Mouse (Mus musculus): ENCODE data around the gene Arhgef40.
"Not testable (repeated sequence)": the region's sequence is repeated elsewhere in the genome, so short reads cannot be mapped to it uniquely, and the experiment has no call there.

Gene Arhgef40

DNA sequence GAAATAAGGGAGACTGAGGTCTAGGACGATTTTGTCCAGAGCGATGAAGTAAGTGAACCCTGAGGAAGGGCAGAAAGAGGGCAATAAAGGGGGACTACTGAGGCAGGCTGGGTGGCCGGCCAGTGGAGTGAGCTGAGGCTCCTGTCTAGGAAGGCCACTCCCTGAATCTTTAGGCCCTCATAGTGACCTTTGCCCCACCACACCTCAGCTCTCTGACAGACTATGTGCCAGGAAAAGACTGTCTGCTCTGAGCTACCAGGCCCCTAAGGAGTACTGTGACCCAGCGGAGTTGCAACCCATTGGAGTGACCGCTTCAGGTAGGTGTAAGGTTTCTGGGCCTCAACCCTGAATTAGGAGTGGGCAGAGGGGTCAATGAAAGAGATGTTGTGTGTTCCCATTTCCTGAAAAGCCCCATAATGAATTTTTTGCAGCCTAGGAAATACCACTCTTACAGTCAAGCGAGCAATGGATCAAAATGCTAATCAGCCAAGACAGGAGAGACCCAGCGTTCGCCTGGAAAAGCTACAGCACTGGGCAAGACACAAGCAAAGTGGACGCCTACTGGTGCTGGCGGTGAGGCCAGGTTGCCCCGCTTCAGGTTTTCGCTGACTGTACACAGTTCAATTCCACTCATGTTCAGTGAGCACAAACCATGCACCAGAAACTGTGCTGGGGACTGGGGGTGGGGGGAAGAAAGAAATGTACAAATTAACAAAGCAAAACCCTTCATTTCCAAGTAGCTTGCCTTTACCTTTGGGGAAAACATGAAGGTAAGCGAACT is 32.3 kb downstream of the Arhgef40 start:
- no peak for ATAC-seq (ENCODE audit: insufficient number of reproducible peaks, low FRiP score, low TSS enrichment)

DNA sequence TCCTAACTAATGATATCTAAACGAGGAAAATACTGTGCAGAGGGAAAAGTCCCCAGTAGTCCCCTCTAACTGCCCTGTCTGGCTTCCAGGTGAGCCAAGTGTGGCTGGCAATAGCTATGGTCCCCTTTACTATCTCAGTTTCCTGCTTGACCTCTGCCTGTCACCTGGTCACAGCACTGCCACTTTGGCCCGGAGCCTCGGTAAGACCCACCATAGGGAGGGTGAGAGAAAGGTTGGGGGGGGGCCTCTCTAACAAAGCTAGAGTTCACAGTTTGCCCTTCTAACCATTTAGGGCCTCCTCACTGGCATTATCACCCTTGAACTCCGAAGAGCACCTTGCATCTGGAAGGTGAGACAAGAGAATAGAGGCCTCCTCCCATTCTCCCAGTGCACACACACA is 33.1 kb downstream of the Arhgef40 start:
- ATAC-seq (ENCODE audit: insufficient number of reproducible peaks, low FRiP score, low TSS enrichment) = no peak

DNA sequence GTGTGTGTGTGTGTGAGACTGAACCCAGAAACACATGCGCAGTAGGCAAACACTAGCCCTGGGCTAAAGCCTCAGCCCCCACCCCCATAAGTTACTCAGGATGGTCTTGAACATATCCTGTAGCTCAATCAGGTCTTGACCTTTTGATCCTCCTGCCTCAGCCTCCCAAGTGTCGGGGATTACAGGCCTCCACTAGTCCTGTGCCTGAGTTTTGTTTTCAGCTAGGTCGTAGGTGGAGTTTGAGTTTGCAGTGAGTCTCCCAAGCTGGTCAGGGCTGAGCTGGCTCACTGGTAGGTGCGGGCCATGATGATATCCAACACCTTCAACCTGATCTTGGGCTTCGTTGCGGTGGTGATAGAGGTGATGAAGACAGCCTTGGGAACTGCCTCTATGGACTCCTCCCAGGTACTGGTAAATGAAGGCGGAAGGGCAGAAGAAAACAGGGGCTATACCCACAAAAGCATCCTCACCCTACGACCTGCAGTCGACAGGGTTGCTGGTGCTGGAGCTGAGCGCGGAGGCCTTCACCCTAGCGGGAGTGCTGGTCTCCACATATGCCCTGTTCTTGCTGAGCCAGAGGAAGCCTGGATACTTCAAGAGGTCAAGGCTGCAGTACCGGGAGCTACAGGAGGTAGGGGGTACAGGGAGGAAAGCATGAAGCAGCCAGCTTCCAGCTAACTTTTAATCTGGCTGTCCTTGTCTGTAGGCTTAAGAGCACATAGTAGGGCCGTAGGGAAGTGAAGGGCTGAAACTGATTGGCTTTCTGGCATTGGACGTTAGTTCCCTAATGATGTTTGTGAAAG is 33.9 kb downstream of the Arhgef40 start:
- ATAC-seq (ENCODE audit: insufficient number of reproducible peaks, low FRiP score, low TSS enrichment) = no peak

DNA sequence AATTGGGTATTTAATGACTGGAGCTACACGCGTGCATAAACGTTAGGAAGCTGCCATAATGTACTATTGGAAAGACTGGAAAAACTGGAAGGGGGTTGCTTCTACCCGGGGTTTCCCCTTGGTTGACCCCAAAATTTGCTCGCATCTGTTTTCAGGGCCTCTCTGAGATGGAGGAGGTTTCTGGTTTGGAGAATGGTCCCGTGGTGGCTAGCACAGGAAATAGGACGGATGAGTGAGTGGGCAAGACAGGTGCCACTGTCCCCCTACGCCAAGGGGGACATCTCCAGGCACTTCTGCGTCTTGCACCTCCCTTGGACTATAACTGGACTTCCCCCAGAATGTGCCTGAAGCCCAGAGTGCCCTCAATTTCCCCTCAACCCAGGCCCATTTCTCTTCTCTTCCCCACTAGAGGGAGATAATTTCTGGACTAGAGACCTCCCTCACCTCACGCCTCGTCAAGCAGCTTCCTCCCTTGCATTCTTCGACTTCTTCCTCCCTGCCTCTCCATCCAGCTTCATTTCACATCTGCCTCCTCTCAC is 34.6 kb downstream of the Arhgef40 start:
- peak; percentile 13; the same call in 1 of the 2 replicates for ATAC-seq (ENCODE audit: insufficient number of reproducible peaks, low FRiP score, low TSS enrichment)

DNA sequence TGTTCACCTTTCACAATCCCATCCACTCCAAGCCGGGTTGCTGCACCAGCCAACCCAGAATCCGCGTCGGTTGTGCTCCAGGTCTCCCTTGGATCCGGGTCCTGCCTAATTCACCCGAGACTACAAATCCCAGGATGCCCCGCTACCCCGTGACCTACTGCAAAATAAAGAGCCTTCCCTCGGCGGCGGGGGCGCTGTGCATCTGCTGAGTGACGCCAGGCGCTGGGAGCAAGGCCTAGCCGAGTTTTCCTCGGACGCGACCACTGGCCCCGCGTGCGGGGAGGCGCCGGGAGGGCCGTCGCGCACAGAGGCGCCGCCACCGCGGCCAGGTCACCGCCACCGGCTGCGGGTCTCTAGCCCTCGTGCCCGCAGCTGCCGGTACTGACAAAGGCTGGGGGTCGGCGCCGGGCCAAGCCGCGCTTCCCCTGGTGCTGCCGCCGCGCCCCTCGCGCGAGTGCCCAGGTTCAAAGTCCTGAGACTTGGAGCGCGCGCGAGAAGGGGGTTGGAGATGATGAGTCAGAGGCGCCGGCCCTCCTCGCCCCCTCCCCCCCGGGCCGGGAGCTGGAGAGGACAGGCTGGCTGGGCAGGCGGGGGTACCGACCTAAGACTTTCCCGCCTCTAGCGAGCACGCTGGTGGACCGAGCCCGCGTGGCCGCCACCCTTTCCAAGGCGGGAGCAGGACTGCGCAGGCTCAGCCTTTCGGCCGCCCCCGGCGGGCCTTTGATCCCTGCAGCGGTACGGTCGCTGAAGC is 35.2 kb downstream of the Arhgef40 start:
- ATAC-seq (ENCODE audit: insufficient number of reproducible peaks, low FRiP score, low TSS enrichment) = peak; percentile 83

DNA sequence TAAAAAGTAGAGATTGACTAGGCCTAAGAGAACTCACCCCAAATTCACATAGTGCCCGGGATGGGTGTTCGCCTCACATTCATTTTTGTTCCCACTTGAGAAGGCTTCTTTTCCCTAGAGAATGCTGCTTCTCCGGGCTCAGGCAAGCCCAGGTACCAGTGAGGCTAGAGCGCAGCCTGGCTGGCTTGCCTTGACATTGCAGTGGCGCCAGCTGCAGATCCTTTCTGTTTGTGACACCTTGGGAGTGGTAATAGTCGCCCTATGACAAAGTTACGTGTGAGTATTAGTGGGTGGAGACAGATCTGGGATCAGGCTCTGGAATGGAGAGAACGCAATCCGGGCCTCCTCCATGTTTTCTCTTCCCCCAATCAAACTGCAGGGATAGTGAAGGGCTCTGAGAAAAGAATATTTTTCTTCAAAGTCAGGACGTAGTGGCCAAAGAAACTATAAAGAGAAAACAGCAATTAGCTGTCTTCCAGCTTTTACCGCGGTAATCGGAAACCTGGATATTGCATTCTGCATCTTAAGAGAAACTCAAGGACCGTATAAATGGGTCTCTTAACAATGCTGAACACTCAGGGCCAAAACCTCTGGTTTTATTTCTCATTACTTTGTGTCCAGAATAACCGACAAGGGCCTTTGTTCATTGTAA is 36.1 kb downstream of the Arhgef40 start, which contains the start of gene Zfp219:
Gene Zfp219 (minus strand): TSS at position 248 of the 652 bp plus-strand sequence.
- ATAC-seq (ENCODE audit: insufficient number of reproducible peaks, low FRiP score, low TSS enrichment) = peak; percentile 11

DNA sequence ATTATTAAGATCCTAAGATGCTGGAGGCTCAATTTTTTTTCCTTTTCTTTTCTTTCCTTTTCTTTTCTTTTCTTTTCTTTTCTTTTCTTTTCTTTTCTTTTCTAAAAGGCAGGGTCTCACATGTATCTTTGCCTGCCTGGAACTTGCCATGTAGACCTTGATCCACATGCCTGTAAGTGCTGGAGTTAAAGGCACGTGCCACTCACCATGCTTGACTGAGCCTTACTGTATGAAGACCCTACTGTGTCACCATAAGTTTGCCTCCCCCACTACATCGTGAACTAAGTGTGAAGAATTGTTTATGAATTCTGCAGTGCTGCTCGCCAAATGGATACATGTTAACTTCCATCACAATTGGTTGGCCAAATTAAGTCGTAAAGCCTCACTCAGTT is 36.6 kb downstream of the Arhgef40 start:
- no peak for ATAC-seq (ENCODE audit: insufficient number of reproducible peaks, low FRiP score, low TSS enrichment)

DNA sequence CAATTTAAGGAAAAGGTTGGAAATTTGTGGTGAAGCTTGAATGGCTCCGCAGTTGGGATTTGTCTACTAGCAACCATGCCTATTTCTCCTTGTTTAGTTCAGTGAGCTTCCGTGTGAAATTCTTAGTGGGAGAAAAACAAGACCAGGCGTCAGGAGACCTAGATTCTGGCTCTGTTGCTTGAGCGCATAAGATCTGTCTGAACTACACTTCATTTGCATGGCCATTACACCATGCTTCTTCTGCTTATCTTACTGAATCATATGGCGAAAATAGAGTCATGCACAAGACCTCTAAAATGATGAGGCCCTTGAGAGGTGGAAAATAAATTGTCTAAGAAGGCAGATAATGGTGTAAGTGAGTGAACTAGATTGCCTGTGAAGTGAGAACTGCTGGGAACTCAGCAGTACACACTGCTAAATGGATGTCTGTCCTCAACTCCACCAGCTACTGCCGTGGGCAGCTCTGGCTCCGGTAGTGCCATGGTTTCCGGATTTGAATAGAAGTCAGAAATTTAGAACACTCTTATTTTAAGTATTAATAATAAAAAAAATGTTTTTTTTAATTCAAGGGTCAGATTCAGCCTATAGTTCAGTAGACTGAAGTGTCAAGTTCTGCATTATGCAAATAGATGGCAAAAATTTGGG is 37.2 kb downstream of the Arhgef40 start:
- no peak for ATAC-seq (ENCODE audit: insufficient number of reproducible peaks, low FRiP score, low TSS enrichment)

DNA sequence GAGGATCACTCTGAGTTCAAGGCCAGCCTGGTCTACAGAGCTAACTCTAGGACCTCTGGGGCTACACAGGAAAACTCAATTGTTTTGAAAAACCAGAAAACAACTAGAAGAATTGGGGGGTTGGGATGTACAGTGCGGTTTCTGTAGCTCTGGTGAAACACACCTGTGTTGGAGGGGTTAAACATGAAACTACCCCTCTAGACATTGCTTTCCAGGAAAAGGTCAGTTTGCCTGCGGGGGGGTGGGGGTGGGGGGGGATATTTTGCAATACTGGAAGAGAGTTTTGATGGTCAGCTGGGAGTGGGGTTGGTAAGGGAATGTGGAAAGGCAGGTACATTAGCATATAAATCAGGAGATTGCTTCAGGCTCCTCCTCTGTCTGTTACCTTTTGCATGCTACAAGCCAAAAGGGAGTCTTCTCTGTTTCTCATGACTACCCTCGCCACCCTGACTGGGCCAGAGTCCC is 37.8 kb downstream of the Arhgef40 start:
- ATAC-seq (ENCODE audit: insufficient number of reproducible peaks, low FRiP score, low TSS enrichment) = no peak

DNA sequence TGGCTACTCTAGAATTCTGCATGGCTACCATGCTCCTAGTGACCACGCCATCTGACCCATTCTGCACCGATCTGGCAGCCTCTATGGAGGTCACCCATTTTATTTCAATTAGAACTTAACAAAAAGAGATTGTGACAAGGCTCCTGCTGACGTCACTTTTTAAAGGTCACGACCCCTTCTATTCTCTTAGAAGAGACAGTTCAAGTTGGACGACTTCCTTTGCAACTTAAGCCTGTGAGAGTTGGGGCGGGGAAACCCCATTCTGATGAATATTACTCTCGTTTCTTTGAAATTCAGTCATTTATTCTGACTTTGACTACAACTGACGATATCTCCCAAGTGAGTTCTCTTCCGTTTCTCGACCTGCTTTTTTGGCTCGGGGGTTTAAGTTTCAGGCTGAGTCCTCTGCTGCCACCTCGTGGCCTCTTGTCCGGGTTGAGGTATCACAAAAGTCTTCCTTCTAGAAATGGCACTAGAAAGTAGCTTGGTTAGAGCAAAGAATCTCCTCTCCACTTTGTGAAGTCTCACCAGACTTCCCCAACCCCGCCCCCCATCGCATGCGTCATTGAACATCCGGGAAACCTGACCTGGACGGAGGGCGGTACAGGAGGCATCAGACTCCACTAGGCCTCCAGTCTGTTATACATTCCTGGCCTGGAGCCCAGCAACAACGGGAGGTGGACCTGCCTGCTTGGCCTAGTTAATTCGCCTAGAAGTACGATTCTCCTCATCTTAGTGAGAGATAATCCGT is 38.4 kb downstream of the Arhgef40 start:
- ATAC-seq (ENCODE audit: insufficient number of reproducible peaks, low FRiP score, low TSS enrichment) = peak; percentile 12; the same call in 1 of the 2 replicates

DNA sequence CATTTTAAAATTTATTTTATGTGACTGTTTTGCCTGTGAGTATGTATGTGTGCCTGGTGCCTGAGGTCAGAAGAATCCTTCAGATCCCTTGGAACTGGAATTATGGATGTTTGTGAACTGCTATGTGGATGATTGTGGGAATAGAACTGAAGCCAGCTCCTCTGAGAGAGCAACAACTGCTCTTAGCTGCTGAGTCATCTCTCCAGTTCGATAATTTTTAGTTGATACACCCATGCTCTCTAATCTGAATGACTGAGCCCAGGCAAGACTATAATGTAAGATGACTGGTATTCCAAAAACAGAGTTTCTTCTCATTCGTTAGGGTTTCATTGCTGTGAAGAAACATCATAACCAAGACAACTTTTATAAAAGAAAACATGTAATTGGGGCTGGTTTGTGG is 39.6 kb downstream of the Arhgef40 start:
- ATAC-seq (ENCODE audit: insufficient number of reproducible peaks, low FRiP score, low TSS enrichment) = no peak

DNA sequence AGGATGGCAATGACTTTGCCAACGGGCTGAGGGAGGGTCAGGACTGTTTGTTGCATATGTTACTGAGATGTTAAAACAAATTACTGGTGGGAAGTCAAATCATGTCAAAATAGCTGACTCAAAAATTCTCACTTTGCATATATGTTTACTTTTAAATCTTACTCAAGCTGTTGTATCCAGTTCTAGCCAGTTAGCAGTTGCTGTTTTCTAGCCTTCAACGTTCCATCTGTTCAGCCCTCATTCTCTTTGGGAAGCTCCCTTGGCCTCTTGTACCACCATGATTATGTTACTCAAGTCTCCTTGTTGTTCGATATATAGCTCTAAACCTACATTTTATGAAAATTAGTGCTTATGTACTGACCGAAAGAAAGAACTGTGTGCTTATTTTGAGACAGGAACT is 41.8 kb downstream of the Arhgef40 start:
- ATAC-seq (ENCODE audit: insufficient number of reproducible peaks, low FRiP score, low TSS enrichment) = no peak

DNA sequence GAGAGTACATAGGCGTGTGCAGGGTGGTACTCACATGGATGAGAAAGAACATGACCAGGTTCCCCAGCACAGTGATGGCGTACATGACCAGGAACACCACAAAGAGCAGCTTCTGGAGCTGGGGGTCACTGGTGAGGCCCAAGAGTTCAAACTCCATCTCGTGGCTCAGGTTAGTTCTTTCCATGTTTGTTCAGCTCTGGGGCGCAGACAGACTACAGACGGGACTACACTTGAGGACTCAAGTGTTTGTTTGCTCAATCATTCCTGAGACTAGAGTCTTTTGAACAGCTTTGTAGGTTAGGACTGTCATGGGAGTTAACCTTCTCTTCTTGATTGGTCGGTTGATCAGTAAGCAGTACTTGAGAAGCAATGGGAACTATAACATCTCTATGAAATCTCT is 51.4 kb downstream of the Arhgef40 start:
- ATAC-seq (ENCODE audit: insufficient number of reproducible peaks, low FRiP score, low TSS enrichment) = no peak

DNA sequence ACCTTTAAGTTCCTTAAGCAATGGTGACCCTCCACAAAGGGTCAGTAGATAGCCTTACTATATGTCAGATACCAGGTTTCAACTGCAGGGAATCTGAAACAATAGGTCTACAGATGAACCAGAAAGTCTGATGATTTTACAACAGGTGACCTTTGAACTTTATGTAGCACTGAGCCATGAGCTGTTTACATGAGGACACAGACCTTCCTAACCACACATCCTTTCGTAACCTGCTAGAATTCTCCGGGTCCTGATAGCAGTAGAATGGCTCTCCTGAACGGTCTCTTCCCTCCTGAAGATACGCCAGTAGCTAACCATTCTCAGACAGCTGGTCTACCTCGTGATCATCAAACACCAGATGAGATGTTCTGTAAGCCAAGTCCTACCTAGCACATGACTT is 54.8 kb downstream of the Arhgef40 start:
- no peak for ATAC-seq (ENCODE audit: insufficient number of reproducible peaks, low FRiP score, low TSS enrichment)

DNA sequence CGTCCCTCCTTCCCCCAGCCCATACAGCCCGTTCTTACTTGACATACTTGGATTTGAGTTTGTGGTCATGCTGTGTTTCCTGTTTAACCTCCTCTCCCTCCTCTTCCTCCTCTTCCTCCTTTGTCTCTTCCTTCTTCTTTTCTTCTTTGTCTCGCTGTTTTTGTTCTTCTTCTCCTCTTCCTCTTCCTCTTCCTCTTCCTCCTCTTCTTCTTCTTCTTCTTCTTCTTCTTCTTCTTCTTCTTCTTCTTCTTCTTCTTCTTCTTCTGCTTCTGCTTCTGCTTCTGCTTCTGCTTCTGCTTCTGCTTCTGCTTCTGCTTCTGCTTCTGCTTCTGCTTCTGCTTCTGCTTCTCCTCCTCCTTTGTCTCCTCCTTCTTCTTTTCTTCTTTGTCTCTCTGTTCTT is 57.8 kb downstream of the Arhgef40 start, which contains the start of gene Olfr221:
Gene Olfr221 (minus strand): TSS at position 101 of the 400 bp plus-strand sequence.
- ATAC-seq (ENCODE audit: insufficient number of reproducible peaks, low FRiP score, low TSS enrichment) = not testable (repeated sequence)

DNA sequence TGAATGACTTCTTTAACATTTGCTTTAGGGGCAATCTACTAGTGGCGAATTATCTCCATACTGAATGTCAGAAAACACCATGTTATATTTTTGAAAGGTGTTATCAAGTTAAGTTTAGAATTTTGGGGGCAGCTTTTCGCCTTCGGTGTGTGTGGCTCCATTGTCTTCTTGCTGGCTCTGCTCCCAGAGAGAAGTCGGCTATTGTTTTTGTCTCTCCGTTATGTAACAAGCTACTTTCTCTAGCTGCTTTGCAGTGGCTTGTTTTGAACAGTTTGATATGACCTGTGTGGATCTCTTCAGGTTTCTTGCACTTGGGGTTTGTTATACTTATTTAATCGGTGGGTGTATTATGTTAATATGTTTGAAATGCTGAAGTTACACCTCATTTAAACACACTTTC is 58.9 kb downstream of the Arhgef40 start:
- no peak for ATAC-seq (ENCODE audit: insufficient number of reproducible peaks, low FRiP score, low TSS enrichment)

DNA sequence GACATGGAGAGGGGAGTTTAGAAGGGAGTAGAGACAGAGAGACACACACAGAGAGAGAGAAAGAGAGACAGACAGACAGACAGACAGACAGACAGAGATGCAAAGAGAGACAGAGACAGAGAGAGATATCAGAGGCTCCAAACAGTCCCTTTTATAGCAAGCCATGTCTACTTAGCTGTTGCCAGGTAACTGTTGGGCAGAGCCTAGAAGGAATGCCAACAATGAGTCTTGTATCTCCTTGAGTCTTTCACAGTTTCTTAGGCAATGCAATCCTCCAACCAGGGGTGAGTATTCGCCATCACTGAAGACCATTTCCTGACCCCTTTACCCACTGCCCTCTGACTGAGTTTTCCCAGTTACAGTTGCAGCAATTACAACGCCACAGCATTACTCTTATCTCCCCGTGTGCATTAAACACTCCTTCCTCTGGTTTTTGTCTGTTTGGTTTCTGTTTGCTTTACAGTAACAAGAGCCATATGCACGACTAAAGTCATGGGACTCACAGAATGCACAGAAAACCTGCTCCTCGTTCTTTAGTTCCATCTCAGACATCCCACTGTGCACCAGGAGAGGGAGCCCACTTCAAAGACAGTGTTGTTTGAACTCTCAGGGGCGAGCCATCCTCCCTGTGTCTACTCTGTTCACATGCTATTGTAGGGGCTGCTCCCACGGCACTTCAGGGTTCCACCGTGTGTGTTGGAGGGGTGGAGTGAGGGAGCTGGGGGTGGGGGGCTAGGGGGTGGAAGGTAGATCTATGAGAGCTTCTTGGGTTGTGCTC is 60.6 kb downstream of the Arhgef40 start:
- 0 out of 2 replicates have a peak, but pooled peaks have one; percentile 36 for ATAC-seq (ENCODE audit: insufficient number of reproducible peaks, low FRiP score, low TSS enrichment)

All from cerebellum, adult (tissue).